19 mouse cellular contexts compared by ENCODE assay signal in genomic region chr11:6761876-6762628, GRCm38 (mm10).
DNase-seq lines count a peak whose midpoint lies in the region; ATAC-seq and TF ChIP-seq lines count a peak whose summit lies in the region.
"Had no signal": no experiment of that assay in that cellular context is flagged by ENCODE, and none has a peak within 500 bp of the region (broad histone marks: within the 10 kb centered on the region; RNA-seq: fewer than 3 reads in every experiment).

No protein-coding gene starts in this region.

- H3K9me3 ChIP-seq in embryonic facial prominence, embryonic 14.5 days (ENCODE audit: control insufficient read depth, low read length), result no peaks in the 10 kb centered on the region
- no peaks in the 10 kb centered on the region for H3K9me3 ChIP-seq in embryonic facial prominence, embryonic 10.5 days
- H3K9me3 ChIP-seq in CH12.LX (replicated peaks; ENCODE audit: low read length), result no peaks in the 10 kb centered on the region
- no peaks in the 10 kb centered on the region for H3K9me3 ChIP-seq in forebrain, embryonic 11.5 days (ENCODE audit: control insufficient read depth, low read length)
- H3K9me3 ChIP-seq: midbrain, embryonic 12.5 days had no signal

- no peaks in the 10 kb centered on the region for H3K27me3 ChIP-seq in embryonic facial prominence, embryonic 14.5 days (replicated peaks; ENCODE audit: control insufficient read depth, insufficient read depth, low read length)
- no peaks in the 10 kb centered on the region for H3K27me3 ChIP-seq in embryonic facial prominence, embryonic 10.5 days (replicated peaks; ENCODE audit: low read depth, poor library complexity, severe bottlenecking)
- H3K27me3 ChIP-seq in kidney, adult 2 months (replicated peaks; ENCODE audit: control insufficient read depth, insufficient read depth, low read length), result no peaks in the 10 kb centered on the region
- peaks cover 67% of the 10 kb centered on the region for H3K27me3 ChIP-seq in CH12.LX (replicated peaks)
- no peaks in the 10 kb centered on the region for H3K27me3 ChIP-seq in cerebellum, adult 2 months (ENCODE audit: control insufficient read depth, insufficient read depth, low read length)
- no peaks in the 10 kb centered on the region for H3K27me3 ChIP-seq in forebrain, embryonic 11.5 days (ENCODE audit: control insufficient read depth, insufficient read depth, low read length)
- H3K27me3 ChIP-seq: midbrain, embryonic 12.5 days had no signal

- no peak for TF ChIP-seq POLR2A in kidney, adult 2 months (IDR thresholded peaks at IDR 0.05; ENCODE audit: low read depth, low read length)
- no peak for TF ChIP-seq POLR2A in CH12.LX (IDR thresholded peaks at IDR 0.05; ENCODE audit: low read depth, low read length)
- no peak for TF ChIP-seq POLR2A in cerebellum, adult 2 months (IDR thresholded peaks at IDR 0.05; ENCODE audit: borderline replicate concordance, insufficient read depth, low read length)

- TF ChIP-seq EP300 in CH12.LX (IDR thresholded peaks at IDR 0.05; ENCODE audit: low read length), result no peak

- no peak overlapping the region for H3K4me2 ChIP-seq in embryonic facial prominence, embryonic 14.5 days (ENCODE audit: low read depth, low read length)
- H3K4me2 ChIP-seq in CH12.LX (ENCODE audit: insufficient read depth, low read depth, poor library complexity, severe bottlenecking), result peak overlapping the region; percentile 11; the same call in 1 of the 2 replicates
- no peak overlapping the region for H3K4me2 ChIP-seq in forebrain, embryonic 11.5 days (ENCODE audit: low read depth, low read length, severe bottlenecking)
- H3K4me2 ChIP-seq: liver, embryonic 11.5 days; midbrain, embryonic 12.5 days had no signal

- H3K27ac ChIP-seq in embryonic facial prominence, embryonic 14.5 days (replicated peaks; ENCODE audit: low read depth, low read length), result 0 out of 2 replicates have a peak overlapping the region, but pooled peaks have one; percentile 44
- no peak overlapping the region for H3K27ac ChIP-seq in embryonic facial prominence, embryonic 10.5 days (replicated peaks)
- peak overlapping the region; percentile 20; the same call in 1 of the 2 replicates for H3K27ac ChIP-seq in kidney, adult 2 months (ENCODE audit: insufficient read depth, low read depth, low read length)
- no peak overlapping the region for H3K27ac ChIP-seq in CH12.LX (ENCODE audit: insufficient read depth, low read depth)
- H3K27ac ChIP-seq in cerebellum, adult 2 months (ENCODE audit: insufficient read depth, low read length), result no peak overlapping the region
- no peak overlapping the region for H3K27ac ChIP-seq in forebrain, embryonic 11.5 days (ENCODE audit: low read depth, low read length)
- H3K27ac ChIP-seq: gastrocnemius, adult 2 months; midbrain, embryonic 12.5 days; stomach, postnatal 0 days had no signal

- no peak for TF ChIP-seq RAD21 in CH12.LX (IDR thresholded peaks at IDR 0.05; ENCODE audit: low read depth, low read length)

- H3K4me3 ChIP-seq in embryonic facial prominence, embryonic 14.5 days (ENCODE audit: low read depth, low read length), result no peak overlapping the region
- no peak overlapping the region for H3K4me3 ChIP-seq in embryonic facial prominence, embryonic 10.5 days
- no peak overlapping the region for H3K4me3 ChIP-seq in kidney, adult 2 months (ENCODE audit: insufficient read depth, low read depth, low read length)
- no peak overlapping the region for H3K4me3 ChIP-seq in CH12.LX (replicated peaks in 1 of 3; ENCODE audit: low read depth in 2 of 3, low read length in 2 of 3, poor library complexity in 1 of 3)
- no peak overlapping the region for H3K4me3 ChIP-seq in cerebellum, adult 2 months (replicated peaks; ENCODE audit: insufficient read depth, low read depth, low read length)
- no peak overlapping the region for H3K4me3 ChIP-seq in forebrain, embryonic 11.5 days (ENCODE audit: low read depth, low read length)
- H3K4me3 ChIP-seq: gastrocnemius, adult 2 months; midbrain, embryonic 12.5 days had no signal

- H3K79me2 ChIP-seq in CH12.LX (replicated peaks; ENCODE audit: control insufficient read depth, extremely low read depth, insufficient read depth, poor library complexity, severe bottlenecking), result no peaks in the 10 kb centered on the region

- dilution Hi-C loops in CH12.LX (cut with MboI; ENCODE audit: extremely low pct_ligation_motif_present, extremely low pct_unique_long_range_greater_than_20kb, low sequenced_read_pairs), result no loop called here

- TF ChIP-seq CTCF in kidney, adult 2 months (conservative IDR thresholded peaks at IDR 0.05; ENCODE audit: insufficient read depth, insufficient read length, low read depth, low read length), result no peak
- TF ChIP-seq CTCF in CH12.LX (conservative IDR thresholded peaks at IDR 0.05 in 1 of 2, IDR thresholded peaks at IDR 0.05 in 1 of 2; ENCODE audit: low read depth in 2 of 2, low read length in 2 of 2), result no peak
- no peak for TF ChIP-seq CTCF in cerebellum, adult 2 months (IDR thresholded peaks at IDR 0.05; ENCODE audit: borderline replicate concordance, insufficient read depth, low read depth, low read length)

- H3K9ac ChIP-seq in embryonic facial prominence, embryonic 14.5 days (ENCODE audit: low read depth, low read length), result no peak overlapping the region
- H3K9ac ChIP-seq in CH12.LX (ENCODE audit: insufficient read depth, low read depth), result no peak overlapping the region
- no peak overlapping the region for H3K9ac ChIP-seq in forebrain, embryonic 11.5 days (ENCODE audit: low read length)
- H3K9ac ChIP-seq: midbrain, embryonic 12.5 days had no signal

- no peaks in the 10 kb centered on the region for H3K36me3 ChIP-seq in embryonic facial prominence, embryonic 14.5 days (ENCODE audit: control insufficient read depth, insufficient read depth, low read length)
- H3K36me3 ChIP-seq in embryonic facial prominence, embryonic 10.5 days (replicated peaks), result no peaks in the 10 kb centered on the region
- no peaks in the 10 kb centered on the region for H3K36me3 ChIP-seq in kidney, adult 2 months (ENCODE audit: control insufficient read depth, insufficient read depth, low read length)
- no peaks in the 10 kb centered on the region for H3K36me3 ChIP-seq in CH12.LX (replicated peaks in 1 of 2; ENCODE audit: control insufficient read depth in 1 of 2, insufficient read depth in 1 of 2, low read length in 1 of 2)
- H3K36me3 ChIP-seq in forebrain, embryonic 11.5 days (ENCODE audit: control insufficient read depth, insufficient read depth, low read length), result no peaks in the 10 kb centered on the region
- H3K36me3 ChIP-seq: midbrain, embryonic 12.5 days had no signal

- peak; percentile 54; the same call in 1 of the 2 replicates for ATAC-seq in embryonic facial prominence, embryonic 14.5 days (ENCODE audit: low read depth)
- ATAC-seq in forebrain, embryonic 11.5 days (replicated peaks; ENCODE audit: low FRiP score), result no peak
- ATAC-seq: CD4-positive, CD25-positive, alpha-beta regulatory T cell, adult 4 months had no signal

- no peaks in the 10 kb centered on the region for H3K4me1 ChIP-seq in embryonic facial prominence, embryonic 14.5 days (ENCODE audit: control insufficient read depth, insufficient read depth, low read length)
- H3K4me1 ChIP-seq in embryonic facial prominence, embryonic 10.5 days, result 0 out of 2 replicates have a peak, but pooled peaks cover 5% of the 10 kb centered on the region
- no peaks in the 10 kb centered on the region for H3K4me1 ChIP-seq in kidney, adult 2 months (ENCODE audit: control insufficient read depth, insufficient read depth, low read length)
- no peaks in the 10 kb centered on the region; a peak in 1 of 4 replicates for H3K4me1 ChIP-seq in CH12.LX (ENCODE audit: control insufficient read depth in 1 of 2, insufficient read depth in 2 of 2)
- peaks cover 4% of the 10 kb centered on the region; the same call in 1 of the 2 replicates for H3K4me1 ChIP-seq in cerebellum, adult 2 months (ENCODE audit: control insufficient read depth, insufficient read depth, low read length)
- no peaks in the 10 kb centered on the region for H3K4me1 ChIP-seq in forebrain, embryonic 11.5 days (replicated peaks; ENCODE audit: control insufficient read depth, insufficient read depth, low read length)
- H3K4me1 ChIP-seq: midbrain, embryonic 12.5 days had no signal

- peak; percentile 46 for DNase-seq in embryonic facial prominence, embryonic 14.5 days (ENCODE audit: low spot score)
- no peak for DNase-seq in embryonic facial prominence, embryonic 10.5 days (ENCODE audit: low spot score)
- DNase-seq in kidney, adult 2 months, result peak; percentile 56
- DNase-seq in kidney, postnatal 4 days, result no peak
- no peak for DNase-seq in CH12.LX (ENCODE audit: extremely low read depth)
- DNase-seq in kidney, postnatal 36 days, result peak; percentile 27 to 30
- no peak for DNase-seq in cerebellum, adult 2 months
- no peak for DNase-seq in forebrain, embryonic 11.5 days (ENCODE audit: low spot score)
- DNase-seq: cerebellum, postnatal 36 days; gastrocnemius, adult 2 months; layer of hippocampus, postnatal 36 days; lung, adult 2 months; lung, postnatal 36 days; right cerebral cortex, postnatal 25 days; thymus, postnatal 25 days had no signal

- 59% methylated on average over 11 of the region's 11 CpGs for WGBS in embryonic facial prominence, embryonic 14.5 days
- 82% methylated on average over 11 of the region's 11 CpGs for WGBS in embryonic facial prominence, embryonic 10.5 days
- WGBS in kidney, adult 2 months, result 40% methylated on average over 11 of the region's 11 CpGs
- 82% methylated on average over 11 of the region's 11 CpGs for WGBS in cerebellum, adult 2 months
- WGBS in forebrain, embryonic 11.5 days, result 85% methylated on average over 11 of the region's 11 CpGs

- in situ Hi-C loops in CH12.LX (cut with MboI; ENCODE audit: low pct_ligation_motif_present, low pct_unique_long_range_greater_than_20kb, low sequenced_read_pairs), result loop anchor here (10.0 to 25.0 kb wide), 3 partner anchors 47 to 300 kb away; partner anchors contain the start of gene Ramp3

TF ChIP-seq in CH12.LX, 34 proteins besides CTCF, POLR2A, EP300 and RAD21:
- TF ChIP-seq TCF12 (IDR thresholded peaks at IDR 0.05; ENCODE audit: low read depth, low read length) (no peak), ZKSCAN1 (IDR thresholded peaks at IDR 0.05; ENCODE audit: borderline replicate concordance, low read depth, low read length) (no peak), E2F4 (IDR thresholded peaks at IDR 0.05; ENCODE audit: insufficient replicate concordance, low read depth, low read length) (no peak), CHD1 (IDR thresholded peaks at IDR 0.05; ENCODE audit: low read depth, low read length) (no peak), KAT2A (IDR thresholded peaks at IDR 0.05; ENCODE audit: insufficient replicate concordance, low read length) (no peak)
TF ChIP-seq in CH12.LX: peak in this region for 0.

Comparison
In these comparisons a context has a peak if more than half of its experiments do, and no peak if none do; other contexts are left out.
1. DNase-seq: peak in embryonic facial prominence, embryonic 14.5 days (single experiment), kidney, adult 2 months (single experiment) and kidney, postnatal 36 days (2 of 2); none in embryonic facial prominence, embryonic 10.5 days (single experiment), kidney, postnatal 4 days (0 of 2), CH12.LX (single experiment), cerebellum, adult 2 months (0 of 2) and forebrain, embryonic 11.5 days (single experiment).
2. H3K27ac ChIP-seq: peak in embryonic facial prominence, embryonic 14.5 days (single experiment) and kidney, adult 2 months (single experiment); none in embryonic facial prominence, embryonic 10.5 days (single experiment), CH12.LX (single experiment), cerebellum, adult 2 months (single experiment) and forebrain, embryonic 11.5 days (single experiment).